Mouse (Mus musculus): Measurements from ENCODE around the gene Phykpl. TPM values are rescaled to one million over a fixed set of nuclear protein-coding genes. Genes with fewer than 3 reads are reported as not detected.
A peak's percentile ranks its signal among the peaks of the same experiment; 100 is the strongest.
"Not testable (repeated sequence)": the region's sequence is repeated elsewhere in the genome, so short reads cannot be mapped to it uniquely, and the experiment has no call there.

Gene Phykpl
- total RNA-seq, 1 experiment from 2014 or later: 15.8 TPM

GRCm38 (mm10) chr11:51609266-51609909, 24.8 kb downstream of the Phykpl start:
- ATAC-seq (replicated peaks; ENCODE audit: insufficient number of reproducible peaks, low FRiP score, low TSS enrichment, poor library complexity, severe bottlenecking): no peak

- not testable (repeated sequence) for ATAC-seq (replicated peaks; ENCODE audit: insufficient number of reproducible peaks, low FRiP score, low TSS enrichment, poor library complexity, severe bottlenecking)
Measured at GRCm38 (mm10) chr11:51609940-51610339, 25.4 kb downstream of the Phykpl start.

- no peak for ATAC-seq (replicated peaks; ENCODE audit: insufficient number of reproducible peaks, low FRiP score, low TSS enrichment, poor library complexity, severe bottlenecking)
Measured at GRCm38 (mm10) chr11:51614256-51614655, 29.7 kb downstream of the Phykpl start.

- no peak for ATAC-seq (replicated peaks; ENCODE audit: insufficient number of reproducible peaks, low FRiP score, low TSS enrichment, poor library complexity, severe bottlenecking)
Measured at GRCm38 (mm10) chr11:51615129-51615528, 30.6 kb downstream of the Phykpl start.

GRCm38 (mm10) chr11:51615601-51616000, 31.0 kb downstream of the Phykpl start:
- peak; percentile 74 for ATAC-seq (replicated peaks; ENCODE audit: insufficient number of reproducible peaks, low FRiP score, low TSS enrichment, poor library complexity, severe bottlenecking)

- not testable (repeated sequence) for ATAC-seq (replicated peaks; ENCODE audit: insufficient number of reproducible peaks, low FRiP score, low TSS enrichment, poor library complexity, severe bottlenecking)
Measured at GRCm38 (mm10) chr11:51616113-51616512, 31.6 kb downstream of the Phykpl start.

- peak; percentile 59 for ATAC-seq (replicated peaks; ENCODE audit: insufficient number of reproducible peaks, low FRiP score, low TSS enrichment, poor library complexity, severe bottlenecking)
Measured at GRCm38 (mm10) chr11:51617693-51618092, 33.1 kb downstream of the Phykpl start.

- no peak for ATAC-seq (replicated peaks; ENCODE audit: insufficient number of reproducible peaks, low FRiP score, low TSS enrichment, poor library complexity, severe bottlenecking)
Measured at GRCm38 (mm10) chr11:51618894-51619408, 34.4 kb downstream of the Phykpl start.

- ATAC-seq (replicated peaks; ENCODE audit: insufficient number of reproducible peaks, low FRiP score, low TSS enrichment, poor library complexity, severe bottlenecking): peak; percentile 83
Measured at GRCm38 (mm10) chr11:51619409-51620060, 35.0 kb downstream of the Phykpl start, which contains the start of gene Nhp2. Nhp2 (plus strand) TSS chr11:51619735.

GRCm38 (mm10) chr11:51620084-51620483, 35.5 kb downstream of the Phykpl start:
- no peak for ATAC-seq (replicated peaks; ENCODE audit: insufficient number of reproducible peaks, low FRiP score, low TSS enrichment, poor library complexity, severe bottlenecking)

GRCm38 (mm10) chr11:51621776-51622175, 37.2 kb downstream of the Phykpl start:
- no peak for ATAC-seq (replicated peaks; ENCODE audit: insufficient number of reproducible peaks, low FRiP score, low TSS enrichment, poor library complexity, severe bottlenecking)

GRCm38 (mm10) chr11:51622971-51623491, 38.5 kb downstream of the Phykpl start:
- ATAC-seq (replicated peaks; ENCODE audit: insufficient number of reproducible peaks, low FRiP score, low TSS enrichment, poor library complexity, severe bottlenecking): no peak

- ATAC-seq (replicated peaks; ENCODE audit: insufficient number of reproducible peaks, low FRiP score, low TSS enrichment, poor library complexity, severe bottlenecking): no peak
Measured at GRCm38 (mm10) chr11:51625187-51625820, 40.7 kb downstream of the Phykpl start.

GRCm38 (mm10) chr11:51627425-51627824, 42.9 kb downstream of the Phykpl start:
- no peak for ATAC-seq (replicated peaks; ENCODE audit: insufficient number of reproducible peaks, low FRiP score, low TSS enrichment, poor library complexity, severe bottlenecking)

- ATAC-seq (replicated peaks; ENCODE audit: insufficient number of reproducible peaks, low FRiP score, low TSS enrichment, poor library complexity, severe bottlenecking): no peak
Measured at GRCm38 (mm10) chr11:51627907-51628306, 43.4 kb downstream of the Phykpl start.

GRCm38 (mm10) chr11:51629651-51630314, 45.2 kb downstream of the Phykpl start:
- no peak for ATAC-seq (replicated peaks; ENCODE audit: insufficient number of reproducible peaks, low FRiP score, low TSS enrichment, poor library complexity, severe bottlenecking)

GRCm38 (mm10) chr11:51632130-51632753, 47.7 kb downstream of the Phykpl start:
- no peak for ATAC-seq (replicated peaks; ENCODE audit: insufficient number of reproducible peaks, low FRiP score, low TSS enrichment, poor library complexity, severe bottlenecking)

- ATAC-seq (replicated peaks; ENCODE audit: insufficient number of reproducible peaks, low FRiP score, low TSS enrichment, poor library complexity, severe bottlenecking): not testable (repeated sequence)
Measured at GRCm38 (mm10) chr11:51633200-51633599, 48.6 kb downstream of the Phykpl start.

Data from monocyte, adult 5-6 weeks (primary cell).